Mouse (Mus musculus): ENCODE measurements at regions not wholly inside any gene's neighbourhood (a gene's known extent, or its start where the extent isn't known, plus 50 kb on each side); places are given as distances from the start of the nearest gene placed in this dataset.

DNA sequence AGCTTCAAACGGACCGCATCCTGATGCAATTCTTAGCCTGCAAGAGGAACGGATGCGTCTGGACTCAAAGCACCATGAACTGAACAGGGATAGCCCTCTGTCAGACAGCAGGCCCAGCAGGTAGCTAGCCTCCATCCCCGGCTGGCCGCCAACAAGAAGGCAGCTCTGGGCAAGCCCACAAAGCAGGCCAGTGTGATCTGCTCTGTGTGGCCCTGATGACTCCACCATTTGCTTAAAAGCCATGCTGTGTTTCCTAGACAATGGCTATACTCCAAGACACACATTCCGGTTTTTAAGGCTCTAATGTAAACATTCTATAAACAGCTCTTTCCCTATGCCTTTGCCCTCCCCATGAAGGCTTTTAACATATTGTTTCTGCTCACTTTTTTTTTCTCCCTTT lies 313.8 kb upstream of the Clint1 start:
- DNase-seq: no peak

- peak; percentile 19 for DNase-seq
These were observed 312.4 kb upstream of the Clint1 start for GRCm38 (mm10) chr11:45539459-45539858.

GRCm38 (mm10) chr11:45544531-45544930 lies 307.3 kb upstream of the Clint1 start:
- DNase-seq: no peak

GRCm38 (mm10) chr11:45545896-45546626 lies 305.8 kb upstream of the Clint1 start:
- no peak for DNase-seq

GRCm38 (mm10) chr11:45546861-45547260 lies 305.0 kb upstream of the Clint1 start:
- no peak for DNase-seq

- no peak for DNase-seq
These were observed 301.5 kb upstream of the Clint1 start for GRCm38 (mm10) chr11:45550376-45550775.

DNA sequence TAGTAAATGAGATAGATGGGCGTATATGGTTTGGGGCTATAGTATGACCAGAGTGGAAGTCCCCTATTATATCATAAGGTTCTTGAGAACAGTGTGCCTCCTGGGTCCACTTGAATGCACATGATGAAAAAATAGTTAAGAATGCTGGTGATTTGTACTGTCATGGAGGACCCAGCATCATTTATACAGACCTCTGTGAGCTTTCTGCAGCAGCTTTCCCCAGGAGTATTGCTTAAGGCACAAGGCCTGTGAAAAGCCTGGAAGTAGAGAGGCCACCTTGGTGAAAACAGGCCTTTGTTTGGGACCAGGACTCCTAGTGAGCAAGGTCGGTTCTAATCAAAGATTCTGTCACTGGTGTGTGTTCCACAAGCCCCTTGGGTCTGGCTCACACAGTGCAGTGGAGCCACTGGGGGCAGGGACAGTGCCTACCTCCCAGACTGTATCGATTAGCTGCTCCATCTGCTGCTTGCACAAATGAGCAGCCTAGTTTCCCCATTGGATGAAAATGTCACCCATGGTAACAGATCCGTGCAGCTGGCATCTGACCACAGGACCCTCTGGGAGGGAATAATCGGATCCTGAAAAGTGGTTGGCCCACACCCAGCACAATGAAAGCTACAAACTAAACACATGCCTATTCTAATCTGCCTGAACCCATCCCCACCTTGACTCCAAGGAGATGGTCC lies 274.2 kb upstream of the Clint1 start:
- DNase-seq: no peak

- no peak for DNase-seq
These were observed 259.5 kb upstream of the Clint1 start for GRCm38 (mm10) chr11:45592335-45592734.

GRCm38 (mm10) chr11:45592890-45593642 lies 258.8 kb upstream of the Clint1 start:
- no peak for DNase-seq

DNA sequence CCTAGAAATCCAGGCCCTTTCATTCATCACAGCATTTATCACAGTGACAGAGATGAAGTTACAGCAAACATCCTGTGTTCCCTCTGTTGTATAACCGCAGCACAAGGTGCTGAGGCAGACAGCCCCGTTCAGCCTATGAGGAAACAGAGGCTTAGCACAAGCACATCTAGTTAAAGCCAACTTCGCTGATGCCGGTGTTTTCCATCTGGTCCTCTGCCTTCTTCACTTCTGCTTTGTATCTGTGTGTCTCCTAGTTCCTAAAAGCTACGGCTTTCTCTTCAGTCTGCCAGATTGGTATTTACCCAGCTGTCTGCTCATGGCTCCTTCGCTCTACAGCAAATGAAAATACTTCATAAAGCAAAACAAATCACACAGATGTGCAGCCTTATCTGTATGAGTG lies 256.5 kb upstream of the Clint1 start:
- DNase-seq: no peak

DNA sequence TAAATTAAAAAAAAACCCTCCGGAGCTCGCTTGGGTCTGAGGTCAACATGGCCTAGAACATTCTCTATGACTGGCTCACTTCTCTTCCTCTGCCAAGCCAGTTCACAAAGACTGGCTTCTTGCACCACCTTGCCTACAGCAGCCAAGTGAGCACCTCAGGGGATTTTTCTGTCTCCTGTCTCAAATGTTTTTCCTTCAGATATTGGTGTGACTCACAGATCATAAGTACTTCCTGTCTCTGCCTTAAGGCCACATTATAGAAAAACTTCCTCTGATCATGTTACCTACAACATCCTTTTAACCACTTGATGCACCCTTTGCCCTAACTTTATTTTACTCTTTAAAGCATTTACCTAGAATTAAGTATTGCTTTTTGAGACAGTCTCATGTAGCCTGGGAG lies 230.0 kb upstream of the Clint1 start:
- DNase-seq: no peak

DNA sequence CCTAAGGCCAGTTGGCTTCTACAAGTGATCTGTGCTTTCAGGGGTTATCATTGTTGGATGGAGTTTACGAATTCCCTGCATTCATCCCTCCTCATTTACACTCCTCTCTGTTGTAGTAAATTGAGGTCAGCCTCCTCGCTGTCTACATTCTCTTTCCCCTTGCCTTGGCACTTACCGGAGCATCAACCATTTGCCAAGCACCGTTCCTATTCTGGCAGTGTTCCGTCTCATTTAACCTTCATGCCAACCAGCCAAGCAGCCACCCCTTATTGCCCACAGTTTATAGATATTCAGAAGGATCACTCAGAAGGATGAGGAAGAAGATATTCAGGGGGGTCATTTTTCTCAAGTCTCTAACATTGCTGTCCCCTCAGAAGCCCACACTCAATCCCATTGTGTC lies 229.2 kb upstream of the Clint1 start:
- DNase-seq: no peak

DNA sequence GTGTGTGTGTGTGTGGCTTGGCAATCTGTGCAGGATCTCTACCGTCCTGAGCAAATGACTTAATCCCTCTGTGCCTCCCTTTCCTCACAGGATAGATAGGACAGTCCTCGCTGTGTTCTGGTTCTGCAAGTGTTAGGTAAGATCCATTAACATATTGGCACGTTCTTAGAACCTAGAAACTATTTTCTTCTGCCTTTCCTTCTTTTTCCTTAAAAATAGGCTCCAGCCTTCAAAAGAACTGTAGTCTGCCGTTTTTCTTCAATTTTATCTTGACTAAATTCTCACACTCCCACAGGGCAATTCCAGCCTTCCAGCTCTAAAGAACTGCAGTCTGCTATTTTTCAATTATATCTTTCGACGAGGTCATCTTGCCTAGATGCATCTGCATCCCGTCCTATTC lies 227.6 kb upstream of the Clint1 start:
- DNase-seq: no peak

DNA sequence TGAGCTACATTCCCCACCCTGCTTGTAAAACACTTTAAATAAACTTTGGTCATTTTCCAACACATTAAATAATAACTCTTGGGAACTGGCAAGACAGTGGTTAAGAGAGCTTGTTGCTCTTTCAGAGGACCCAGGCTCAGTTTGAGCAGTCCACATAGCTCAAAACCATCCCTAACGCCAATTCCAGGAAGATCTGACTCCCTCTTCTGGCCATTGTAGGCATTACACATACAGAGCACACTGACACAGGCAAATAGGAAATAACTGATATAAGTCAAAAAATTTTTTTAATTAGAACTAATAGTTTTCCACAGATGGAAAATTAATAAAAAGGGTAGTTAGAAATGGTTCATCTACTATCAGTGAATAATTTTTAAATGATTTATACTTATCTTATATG lies 222.6 kb upstream of the Clint1 start:
- DNase-seq: peak; percentile 8

GRCm38 (mm10) chr11:45634535-45635235 lies 217.2 kb upstream of the Clint1 start:
- no peak for DNase-seq

GRCm38 (mm10) chr11:45635896-45636295 lies 216.0 kb upstream of the Clint1 start:
- no peak for DNase-seq

DNA sequence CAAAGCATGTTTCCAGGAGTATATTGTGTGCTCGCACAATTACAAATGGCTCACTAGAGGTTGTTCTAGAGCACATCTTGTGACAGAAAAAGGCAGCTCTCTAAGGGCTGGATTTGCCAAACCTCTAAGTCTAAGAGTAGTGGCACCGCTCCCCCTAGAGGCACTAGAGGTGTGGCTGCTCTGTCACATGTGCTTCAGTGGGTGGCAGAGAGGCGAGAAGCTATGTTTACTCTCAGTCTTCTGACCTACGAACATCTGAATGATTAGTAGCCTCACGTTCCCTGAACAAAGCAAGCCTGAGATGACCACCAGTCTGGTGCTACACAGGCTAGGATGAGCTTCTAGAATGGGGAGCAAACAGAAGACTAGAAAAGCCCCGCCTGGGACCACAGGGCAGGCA lies 212.6 kb upstream of the Clint1 start:
- DNase-seq: no peak

DNA sequence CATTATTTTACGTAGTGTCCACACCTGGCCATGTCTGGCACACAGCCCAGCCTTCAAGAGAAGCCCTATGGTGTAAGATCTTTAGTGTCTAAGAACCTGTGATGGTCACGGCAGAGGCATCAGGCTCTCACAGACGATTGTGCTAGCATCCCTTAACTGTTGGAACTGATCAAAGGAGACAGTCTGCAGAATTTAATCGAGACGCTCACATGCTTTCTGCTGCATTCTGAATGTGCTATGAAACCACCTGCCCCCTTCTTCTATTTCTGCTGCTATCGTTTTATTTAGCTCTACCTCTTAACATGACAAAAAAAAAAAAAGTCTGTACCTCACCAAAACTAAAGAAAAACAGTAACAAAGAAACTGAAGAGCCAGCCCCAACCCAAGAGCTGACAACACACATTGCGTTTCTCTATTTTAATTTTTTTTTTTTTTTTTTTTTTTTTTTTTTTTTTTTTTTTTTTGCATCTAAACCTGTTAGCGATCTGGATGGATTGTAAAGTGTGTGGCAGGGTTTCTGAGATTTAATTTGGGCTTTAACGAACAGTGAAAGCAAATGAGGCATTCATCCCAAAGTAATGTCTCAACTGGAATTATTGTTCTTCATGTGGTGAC lies 209.6 kb upstream of the Clint1 start:
- no peak for DNase-seq

DNA sequence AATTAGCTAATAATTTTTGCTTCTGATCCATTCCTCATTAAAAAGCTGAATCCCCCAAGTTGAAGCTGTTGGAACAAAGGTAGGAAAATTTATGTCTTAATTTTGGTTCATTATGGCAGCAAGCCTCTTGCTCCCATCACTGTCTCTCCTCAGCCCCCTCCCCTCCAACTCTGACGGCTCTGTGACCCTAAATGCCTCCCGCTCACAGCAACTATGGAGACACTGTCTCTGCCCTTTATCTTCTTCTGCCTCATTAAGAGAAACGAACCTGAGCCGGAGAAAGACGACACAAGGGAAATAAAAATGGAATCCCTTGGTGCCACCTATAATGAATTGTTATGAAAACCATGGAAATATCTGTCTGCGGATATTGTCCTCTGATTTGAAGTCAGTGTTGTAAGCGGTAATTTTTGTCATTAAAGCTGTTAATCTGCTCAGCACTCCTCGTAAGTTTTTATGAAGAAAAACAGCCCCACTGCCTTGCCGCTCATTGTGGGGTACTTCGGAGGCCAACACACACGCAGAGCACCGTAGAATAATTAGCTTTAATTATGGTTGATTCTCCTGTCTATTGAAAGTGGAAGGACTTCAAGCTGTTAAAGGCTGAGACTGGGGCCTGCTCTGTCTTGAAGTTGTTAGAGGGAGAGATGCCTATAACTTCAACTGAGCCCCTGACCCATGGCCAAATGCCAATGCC lies 208.1 kb upstream of the Clint1 start:
- no peak for DNase-seq

- DNase-seq: peak; percentile 11
These were observed 206.0 kb upstream of the Clint1 start for GRCm38 (mm10) chr11:45645815-45646214.

GRCm38 (mm10) chr11:45647888-45648287 lies 204.0 kb upstream of the Clint1 start:
- peak; percentile 8 for DNase-seq

DNA sequence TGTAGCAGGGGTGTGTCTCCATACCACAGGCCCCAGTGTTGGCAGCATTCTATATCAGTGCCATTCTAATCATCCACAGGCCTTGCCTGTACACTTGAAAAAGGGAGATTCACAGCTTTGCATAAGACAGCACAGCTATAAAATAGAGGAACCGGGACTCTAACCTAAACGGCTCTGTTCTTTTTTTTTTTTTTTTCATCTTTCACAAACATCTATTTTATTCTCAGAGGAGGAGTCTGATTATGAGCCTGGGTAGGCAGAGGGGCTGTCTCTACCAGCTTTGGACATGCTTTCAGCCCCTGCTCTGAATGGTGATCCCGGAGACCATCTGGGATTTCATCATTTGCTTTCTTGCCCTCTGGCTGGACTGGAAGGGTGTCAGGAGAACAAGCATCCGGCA lies 195.6 kb upstream of the Clint1 start:
- DNase-seq: no peak
